Mouse (Mus musculus): ENCODE measurements around the gene Qtrt1.

DNA sequence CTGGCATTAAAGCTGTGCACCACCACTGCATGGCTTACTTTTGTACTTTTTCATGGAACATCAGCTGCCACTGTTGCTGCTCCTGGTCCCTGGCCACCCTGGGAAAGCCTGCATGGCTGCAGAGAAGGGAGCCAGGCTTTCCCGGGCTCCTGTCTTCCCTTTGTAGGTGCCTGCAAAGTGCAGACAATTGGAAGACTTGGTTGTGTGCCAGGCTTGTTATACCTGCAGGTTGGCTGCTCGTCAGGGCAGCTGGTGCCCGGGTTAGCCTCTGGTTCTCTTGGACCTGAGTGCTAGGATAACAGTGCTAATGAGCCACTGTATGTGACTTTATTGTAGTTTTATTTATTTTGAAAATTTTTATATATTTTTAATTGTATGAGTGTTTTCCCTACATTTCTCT is 47.2 kb downstream of the Qtrt1 start:
- TF ChIP-seq CTCF (IDR thresholded peaks at IDR 0.05; ENCODE audit: low read depth, low read length): no peak
- TF ChIP-seq POLR2A (IDR thresholded peaks at IDR 0.05; ENCODE audit: extremely low read depth, insufficient read depth, low read length): no peak
